Mouse (Mus musculus) cerebral cortex, adult 2 months (tissue): ENCODE measurements around the gene Shank3.

Experiments
- WGBS: fragments of 180-500 bp; shearing (Covaris S2); methylation state at CpG from one replicate; pipeline ENCODE4 v1.1.7; 2018; 5-methylcytosine and 5-hydroxymethylcytosine counted together

Gene Shank3

GRCm38 (mm10) chr15:89556401-89557178, 57.2 kb downstream of the Shank3 start:
- WGBS, result 56% methylated on average over 23 of the region's 23 CpGs

- 34% methylated on average over 40 of the region's 40 CpGs for WGBS
Measured at GRCm38 (mm10) chr15:89557179-89557995, 58.0 kb downstream of the Shank3 start.

DNA sequence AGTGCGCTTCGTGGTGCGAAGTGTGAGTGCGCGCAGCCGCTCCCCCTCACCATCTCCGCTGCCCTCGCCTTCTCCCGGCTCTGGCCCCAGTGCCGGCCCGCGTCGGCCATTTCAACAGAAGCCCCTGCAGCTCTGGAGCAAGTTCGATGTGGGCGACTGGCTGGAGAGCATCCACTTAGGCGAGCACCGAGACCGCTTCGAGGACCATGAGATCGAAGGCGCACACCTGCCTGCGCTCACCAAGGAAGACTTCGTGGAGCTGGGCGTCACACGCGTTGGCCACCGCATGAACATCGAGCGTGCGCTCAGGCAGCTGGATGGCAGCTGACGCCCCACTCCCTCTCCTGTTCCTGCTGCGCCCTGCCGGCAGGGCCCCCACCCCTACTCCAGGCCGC, 58.6 kb downstream of the Shank3 start:
- 53% methylated on average over 34 of the region's 34 CpGs for WGBS

DNA sequence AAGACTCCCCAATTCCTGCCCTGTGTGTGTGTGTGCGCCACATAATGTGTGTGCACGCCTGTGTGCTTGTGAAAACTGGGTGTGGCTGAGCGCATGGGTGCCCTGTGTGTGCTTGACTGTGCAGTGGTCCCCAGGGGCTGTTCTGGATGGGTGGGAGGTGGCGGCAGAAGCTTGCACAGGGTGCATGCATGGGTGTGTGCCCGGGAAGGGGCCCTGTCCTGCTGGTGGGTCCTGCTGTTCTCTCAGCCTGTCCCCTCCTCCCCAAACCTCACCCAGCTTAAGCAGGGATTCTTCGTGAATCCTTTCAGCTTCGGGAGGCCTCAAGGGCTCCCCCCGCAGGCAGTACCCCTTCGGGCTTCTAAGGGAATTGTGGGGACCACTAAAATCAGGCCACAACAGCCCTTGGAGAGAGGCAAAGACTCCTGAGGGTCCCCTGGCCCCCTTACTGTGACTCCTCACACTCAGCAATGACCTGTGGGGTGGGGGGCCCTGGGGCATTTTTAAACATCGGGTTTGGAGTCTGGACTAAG, 59.8 kb downstream of the Shank3 start:
- 59% methylated on average over 10 of the region's 10 CpGs for WGBS

DNA sequence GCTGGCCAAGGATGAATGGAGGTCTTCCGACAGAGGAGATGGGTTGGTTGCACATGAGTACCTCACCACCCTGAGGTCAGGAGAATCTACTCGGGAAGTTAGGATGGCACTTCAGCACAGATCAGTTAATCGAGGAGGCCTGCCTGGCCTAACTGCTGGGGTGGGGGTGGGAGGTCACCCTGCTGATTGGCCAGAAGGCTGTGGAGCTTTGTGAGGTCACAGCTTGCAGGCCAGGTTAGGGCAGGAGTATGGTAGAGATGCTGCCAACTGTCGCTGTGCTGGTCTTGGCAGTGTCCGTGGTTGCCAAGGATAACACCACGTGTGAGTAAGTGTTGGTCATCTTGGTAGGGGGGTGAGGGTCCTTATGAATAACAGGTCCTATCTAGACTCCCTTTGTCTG, 68.7 kb downstream of the Shank3 start, which contains the start of gene Acr:
TSS of gene Acr (plus strand) at position 213 of the 400 bp plus-strand sequence.
- 85% methylated on average over 6 of the region's 6 CpGs for WGBS

- WGBS, result 57% methylated on average over 8 of the region's 8 CpGs
Measured at GRCm38 (mm10) chr15:89572147-89572546, 72.7 kb downstream of the Shank3 start.

- 66% methylated on average over 7 of the region's 7 CpGs for WGBS
Measured at GRCm38 (mm10) chr15:89582494-89582893, 83.1 kb downstream of the Shank3 start.

GRCm38 (mm10) chr15:89585101-89585500, 85.7 kb downstream of the Shank3 start:
- WGBS, result 84% methylated on average over 5 of the region's 5 CpGs

DNA sequence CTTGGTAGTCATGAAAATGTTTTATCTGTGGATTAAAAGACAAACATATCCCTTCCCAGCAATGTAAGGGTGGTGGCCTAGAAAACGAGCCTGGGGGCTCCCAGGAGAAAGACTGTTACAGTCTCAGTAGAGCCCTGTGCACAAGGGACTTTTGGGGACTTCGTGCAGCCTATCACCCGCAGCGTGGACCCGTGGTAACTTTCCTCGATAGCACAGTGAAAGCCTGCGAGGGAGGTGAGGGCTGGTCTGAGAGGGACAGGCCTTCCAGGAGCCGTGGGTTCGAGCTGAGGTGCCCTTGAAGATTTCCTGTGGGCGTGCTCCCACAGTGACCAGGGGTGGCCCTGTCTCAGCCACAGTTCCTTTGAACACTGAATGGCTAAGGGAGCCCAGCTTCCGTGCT, 86.2 kb downstream of the Shank3 start:
- 86% methylated on average over 11 of the region's 11 CpGs for WGBS

GRCm38 (mm10) chr15:89589146-89589545, 89.7 kb downstream of the Shank3 start:
- WGBS, result 83% methylated on average over 5 of the region's 5 CpGs

DNA sequence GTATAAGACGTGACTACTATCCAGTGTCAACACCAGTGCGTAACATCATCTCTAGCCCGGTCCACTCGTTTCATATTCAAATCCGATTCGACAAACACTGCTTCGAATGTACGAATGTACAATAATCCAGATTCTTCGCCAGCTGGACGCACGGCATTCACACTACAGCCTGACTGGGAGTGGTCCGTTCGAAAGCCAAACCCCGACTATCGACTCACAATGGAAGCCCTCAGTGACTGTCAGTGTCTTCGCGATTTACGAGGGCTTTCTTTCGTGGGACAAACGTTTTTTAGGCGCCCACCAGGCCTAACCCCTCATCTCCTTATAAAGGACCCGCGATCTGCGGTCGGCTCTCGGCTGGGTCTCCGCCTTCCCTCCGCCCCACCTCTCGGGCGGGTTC, 91.9 kb downstream of the Shank3 start:
- WGBS, result under 1% methylated on average over 30 of the region's 30 CpGs

GRCm38 (mm10) chr15:89591723-89592455, 92.5 kb downstream of the Shank3 start, which contains the start of gene Rabl2:
Rabl2 (minus strand) TSS chr15:89591923.
- WGBS, result under 1% methylated on average over 35 of the region's 35 CpGs

DNA sequence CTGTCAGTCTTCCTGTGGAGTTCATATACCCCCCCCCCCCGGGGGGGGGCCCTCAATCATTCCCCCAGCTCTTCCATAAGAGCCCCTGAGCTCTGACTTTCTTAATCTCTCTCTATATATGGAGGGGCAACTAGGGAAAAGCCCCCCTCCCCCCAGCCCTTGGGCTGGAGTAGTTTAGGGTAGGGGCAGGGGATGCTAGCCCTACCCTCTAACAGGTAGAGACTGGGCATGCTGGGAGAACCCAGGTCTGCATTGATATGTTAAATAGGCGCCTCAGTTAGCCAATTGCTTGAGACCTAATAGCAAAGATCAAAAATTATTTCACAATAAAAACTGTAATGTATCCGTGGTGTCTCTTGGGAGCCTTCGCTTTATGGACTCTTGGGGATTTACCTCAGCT, 93.1 kb downstream of the Shank3 start:
- WGBS, result 56% methylated on average over 4 of the region's 4 CpGs

- 48% methylated on average over 12 of the region's 12 CpGs for WGBS
Measured at GRCm38 (mm10) chr15:89605822-89606570, 106.6 kb downstream of the Shank3 start.

DNA sequence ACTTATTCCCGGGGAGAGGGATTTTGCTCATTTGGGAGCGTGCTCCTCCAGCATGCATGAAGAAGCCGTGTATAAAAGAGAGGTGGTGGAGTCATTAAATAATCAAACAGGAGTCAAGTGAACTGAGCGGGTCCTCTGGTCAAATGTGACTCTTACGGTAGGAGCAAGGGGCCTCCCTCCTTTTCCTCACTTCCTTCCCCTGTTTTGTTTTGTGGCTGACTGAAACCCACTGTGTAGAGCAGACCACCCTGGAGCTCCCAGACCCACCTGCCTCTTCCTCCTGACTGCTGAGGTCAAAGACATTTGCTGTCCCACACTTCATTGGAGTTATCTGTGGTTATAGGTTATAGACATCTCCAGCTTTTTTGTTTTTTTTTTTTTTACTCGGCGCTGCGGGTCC, 108.1 kb downstream of the Shank3 start:
- WGBS, result 89% methylated on average over 8 of the region's 8 CpGs

GRCm38 (mm10) chr15:89607888-89608287, 108.5 kb downstream of the Shank3 start:
- WGBS, result 85% methylated on average over 9 of the region's 9 CpGs
